Mouse (Mus musculus): ENCODE measurements around the gene Ggt5. TPM values are rescaled to one million over a fixed set of nuclear protein-coding genes. Genes with fewer than 3 reads are reported as not detected.
A peak's percentile ranks its signal among the peaks of the same experiment; 100 is the strongest.

The Ggt5 gene
- polyA plus RNA-seq, 1 experiment, result 41.4 TPM

DNA sequence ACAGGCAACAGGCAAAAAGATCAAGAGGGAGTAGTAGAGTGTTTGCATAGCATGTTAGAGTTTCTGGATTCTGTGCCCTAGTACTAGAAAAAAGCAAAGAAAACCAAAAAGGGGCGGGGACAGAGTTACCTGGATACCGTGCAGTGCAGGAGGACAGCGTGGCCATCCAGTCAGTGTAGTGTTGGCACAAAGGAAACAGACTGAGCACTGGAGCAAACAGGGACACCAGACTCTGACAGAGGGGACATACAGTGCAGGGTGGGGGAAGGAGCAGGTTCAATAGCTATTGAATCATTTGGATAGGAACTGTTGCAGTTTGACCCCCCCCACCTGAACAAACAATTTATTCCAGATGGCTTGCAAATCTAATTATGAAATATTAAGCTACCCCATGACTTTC is 37.9 kb downstream of the Ggt5 start:
- DNase-seq (ENCODE audit: low read depth), result no peak

DNA sequence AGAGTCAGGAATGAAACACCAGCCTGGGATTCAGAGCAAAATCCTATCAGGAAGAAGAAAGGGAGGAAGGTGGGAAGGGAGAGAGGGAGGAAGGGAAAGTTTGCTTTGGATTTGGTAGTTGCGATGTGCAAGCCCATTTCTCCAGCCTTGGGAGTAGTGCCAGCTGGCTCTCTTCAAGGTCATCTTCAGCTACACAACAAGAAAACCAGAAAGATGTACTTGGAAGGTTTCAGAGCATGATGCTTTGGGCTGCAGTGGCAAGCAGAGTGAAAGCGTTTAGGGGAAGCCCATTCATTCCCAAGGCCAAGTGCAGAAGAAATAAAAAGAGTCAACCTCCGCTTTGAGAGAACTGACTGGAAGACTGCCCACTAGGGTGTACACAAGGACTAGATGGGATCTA is 38.4 kb downstream of the Ggt5 start:
- DNase-seq (ENCODE audit: low read depth), result no peak

DNA sequence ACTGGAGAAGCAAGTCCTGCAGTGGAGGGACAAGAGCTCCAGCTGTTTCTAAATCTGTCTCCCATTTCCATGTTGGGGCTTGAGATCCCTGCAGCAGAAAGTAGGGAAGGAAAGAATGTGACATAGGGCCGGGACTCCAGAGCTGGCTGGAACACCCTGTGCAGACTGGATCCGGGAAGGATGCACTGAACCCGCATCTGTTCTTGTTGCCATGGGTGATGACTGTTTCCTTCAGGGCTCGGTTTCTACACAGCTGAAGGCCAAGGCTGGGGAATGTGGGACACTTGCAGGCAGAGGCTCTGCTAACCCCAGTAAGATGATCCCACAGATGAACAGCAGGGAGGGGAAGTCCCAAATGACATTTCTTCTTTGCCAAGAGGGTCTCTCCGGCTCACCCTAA is 43.5 kb downstream of the Ggt5 start:
- DNase-seq (ENCODE audit: low read depth), result no peak

DNA sequence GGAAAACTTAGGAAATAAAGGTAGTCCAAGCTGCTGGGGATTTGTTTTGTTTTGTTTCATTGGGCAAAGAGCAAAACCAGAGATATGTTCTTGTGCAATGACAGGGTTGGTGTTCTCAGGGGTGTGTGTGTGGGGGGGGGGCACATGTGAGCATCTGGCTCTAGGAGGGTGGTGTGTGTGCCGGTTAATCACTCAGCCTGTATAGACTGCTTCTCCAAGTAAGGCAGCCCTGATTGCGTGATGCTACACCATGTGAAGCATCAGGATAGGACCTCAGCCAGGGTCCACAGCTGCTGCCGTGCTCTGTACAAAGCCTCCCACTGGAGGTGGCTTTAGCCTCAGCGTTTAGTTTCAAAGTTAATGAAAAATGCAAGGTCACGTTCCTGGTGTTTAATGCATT is 43.9 kb downstream of the Ggt5 start:
- DNase-seq (ENCODE audit: low read depth), result no peak

DNA sequence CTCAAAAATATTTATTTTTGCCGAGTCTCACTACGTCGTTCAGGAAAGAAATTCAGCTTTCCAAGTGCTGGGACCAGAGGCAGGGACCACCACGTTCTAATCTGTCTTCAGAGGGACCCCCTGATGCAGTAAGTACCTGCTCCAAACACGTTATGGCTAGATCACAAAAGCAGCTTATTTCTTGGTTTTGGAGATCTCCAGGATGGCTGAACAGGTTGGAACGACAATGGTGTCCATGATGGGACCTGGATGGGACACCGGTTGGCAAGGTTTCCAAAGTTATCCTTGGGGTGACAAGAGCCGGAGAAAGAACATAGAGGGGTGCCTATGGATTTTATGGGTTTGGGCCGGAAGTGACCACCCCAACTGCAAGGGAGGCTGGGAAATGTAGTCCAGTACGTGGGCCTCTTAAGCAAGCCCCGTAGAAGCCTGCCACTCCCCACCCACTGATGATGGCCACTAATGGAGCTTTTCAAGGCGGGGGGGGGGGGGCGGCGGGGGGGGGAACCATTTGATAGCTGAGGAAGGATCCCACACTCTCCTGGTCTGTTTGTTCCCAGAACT is 44.5 kb downstream of the Ggt5 start:
- no peak for DNase-seq (ENCODE audit: low read depth)

DNA sequence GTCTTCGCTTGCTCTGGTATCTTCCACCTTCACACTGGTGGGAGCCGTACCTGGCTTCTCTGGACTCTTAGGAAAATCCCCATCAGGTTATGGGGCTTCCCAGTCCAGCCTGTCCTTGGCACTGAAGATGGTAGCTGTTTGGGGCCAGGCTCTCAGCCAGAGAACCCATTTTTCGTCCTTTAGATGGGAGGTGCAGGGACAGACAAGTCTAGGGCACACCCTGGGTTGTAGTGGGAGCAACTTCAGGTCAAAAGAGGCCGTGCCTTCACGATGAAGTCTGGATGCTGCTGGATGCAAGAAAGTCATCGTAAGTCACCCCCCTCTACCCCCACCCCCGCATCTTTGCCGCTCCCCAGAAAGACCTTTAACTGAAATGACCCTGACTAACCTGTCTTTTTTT is 45.5 kb downstream of the Ggt5 start:
- no peak for DNase-seq (ENCODE audit: low read depth)

DNA sequence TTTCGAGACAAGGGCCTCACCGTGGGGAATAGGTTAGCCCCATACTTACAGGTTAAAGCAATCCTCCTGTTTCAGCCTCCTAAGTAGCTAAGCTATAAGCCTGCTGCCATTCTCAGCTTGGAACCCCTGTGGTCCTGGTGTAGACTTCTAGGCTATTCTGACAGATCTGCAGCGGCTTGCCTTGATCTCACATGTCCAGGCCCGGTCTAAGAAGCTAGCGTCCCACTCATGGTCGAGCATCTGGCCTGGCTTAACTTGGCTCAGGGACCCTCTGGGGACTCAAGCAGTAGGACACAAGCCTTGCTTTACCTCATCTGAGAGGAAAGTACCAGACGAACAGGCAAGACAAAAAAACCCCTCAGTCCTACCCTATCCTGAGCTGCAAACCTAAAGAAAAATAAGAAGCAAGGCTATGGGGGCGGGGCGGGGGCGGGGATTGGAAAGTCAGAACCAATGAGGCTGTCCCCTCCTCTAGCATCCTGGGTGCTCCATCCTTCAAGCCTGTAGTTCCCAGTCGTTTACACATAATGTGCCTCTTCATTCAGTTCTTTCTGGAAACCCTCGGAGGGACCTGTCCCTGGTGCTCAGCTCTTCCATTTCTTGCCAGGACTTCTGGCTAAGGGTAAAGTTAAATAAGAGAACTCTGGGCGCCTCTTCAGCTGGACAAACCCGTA is 46.0 kb downstream of the Ggt5 start:
- DNase-seq (ENCODE audit: low read depth), result no peak

DNA sequence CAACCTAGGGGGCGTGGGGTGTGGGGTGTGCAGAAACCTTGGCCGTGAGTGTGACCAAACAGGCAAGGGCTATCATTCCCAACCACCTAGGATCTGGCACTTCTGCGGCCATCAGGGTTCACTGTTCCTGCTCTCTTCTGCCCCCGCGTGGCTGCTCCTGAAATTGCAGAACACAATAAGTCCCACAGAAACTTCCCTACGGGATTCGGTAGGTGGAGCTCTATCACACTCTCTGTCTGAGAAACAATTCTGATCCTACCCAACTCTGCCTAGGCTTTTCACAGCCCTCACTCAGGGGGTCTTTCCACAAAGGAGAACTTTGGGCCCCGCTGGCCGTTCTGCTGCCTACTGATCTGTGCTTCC is 46.5 kb downstream of the Ggt5 start:
- peak; percentile 19 for DNase-seq (ENCODE audit: low read depth)

DNA sequence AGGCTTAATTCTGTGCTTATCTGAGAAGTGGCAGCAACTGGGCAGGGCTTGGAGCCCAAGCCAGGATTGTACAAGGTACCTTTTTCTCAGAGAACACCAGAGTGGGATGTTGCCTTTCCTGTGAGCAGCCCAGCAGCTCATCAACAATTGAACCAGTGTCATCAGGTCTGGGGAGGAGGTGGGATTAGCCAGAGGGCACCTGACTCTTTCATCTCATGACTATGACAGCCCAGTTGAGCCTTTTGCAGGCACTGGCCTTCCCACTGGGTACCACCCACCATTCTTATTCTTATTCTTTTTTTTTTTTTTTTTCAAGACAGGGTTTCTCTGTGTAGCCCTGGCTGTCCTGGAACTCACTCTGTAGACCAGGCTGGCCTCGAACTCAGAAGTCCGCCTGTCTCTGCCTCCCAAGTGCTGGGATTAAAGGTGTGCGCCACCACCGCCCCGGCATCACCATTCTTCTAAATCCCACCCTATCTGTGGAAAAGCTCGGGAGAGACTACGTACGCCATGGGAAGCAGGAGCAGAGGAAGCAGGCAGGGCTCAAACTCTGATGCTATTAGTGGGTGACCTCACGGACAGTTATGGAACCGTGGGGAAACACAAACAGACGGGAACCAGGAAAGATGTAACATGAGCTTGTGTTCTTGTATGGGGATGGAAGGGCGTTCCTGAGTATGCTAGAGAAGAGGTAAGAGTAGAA is 47.1 kb downstream of the Ggt5 start:
- DNase-seq (ENCODE audit: low read depth), result no peak

DNA sequence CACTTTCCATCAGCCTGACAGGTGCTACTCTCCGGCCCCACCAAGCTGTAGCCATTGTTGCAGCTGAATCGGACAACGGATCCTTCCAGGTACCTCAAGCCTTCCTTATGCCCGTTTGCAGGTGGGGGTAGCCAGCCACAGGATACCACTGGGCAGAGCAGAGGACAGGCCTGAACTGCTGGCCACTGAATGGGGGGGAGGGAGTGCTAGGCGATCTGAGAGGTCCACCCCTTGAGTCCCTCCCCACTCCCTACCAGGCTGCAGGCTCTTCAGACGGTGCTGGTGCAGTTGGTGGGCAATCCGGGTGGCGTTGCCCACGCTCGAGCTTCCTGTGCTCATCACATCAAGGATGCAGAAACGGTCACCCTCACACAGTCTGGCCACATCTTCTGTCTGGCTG is 48.6 kb downstream of the Ggt5 start:
- DNase-seq (ENCODE audit: low read depth), result no peak

DNA sequence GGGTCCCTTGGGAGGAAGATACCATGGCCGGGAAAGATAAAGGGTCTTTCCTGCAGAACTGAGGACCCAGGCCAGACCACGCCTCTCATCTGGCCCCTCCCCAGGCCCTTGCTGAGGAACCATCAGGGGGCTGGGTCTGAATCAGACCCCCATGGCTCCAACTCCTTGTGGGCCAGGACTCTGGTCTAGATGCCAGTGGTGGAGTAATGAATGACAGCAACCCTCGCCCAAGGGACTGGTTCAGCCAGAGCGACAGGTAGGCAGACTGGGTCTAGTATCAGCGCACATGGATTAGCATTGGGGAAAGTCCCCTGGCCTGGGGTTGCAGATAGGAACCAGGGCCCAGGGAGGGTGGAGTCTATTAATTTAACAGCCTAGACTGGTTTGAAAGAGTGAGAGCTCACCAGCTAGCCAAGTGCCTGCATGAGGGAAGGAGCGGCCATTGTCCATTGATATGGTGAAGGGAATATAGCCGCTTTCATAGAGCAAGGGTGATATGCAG is 52.6 kb downstream of the Ggt5 start:
- no peak for DNase-seq (ENCODE audit: low read depth)

DNA sequence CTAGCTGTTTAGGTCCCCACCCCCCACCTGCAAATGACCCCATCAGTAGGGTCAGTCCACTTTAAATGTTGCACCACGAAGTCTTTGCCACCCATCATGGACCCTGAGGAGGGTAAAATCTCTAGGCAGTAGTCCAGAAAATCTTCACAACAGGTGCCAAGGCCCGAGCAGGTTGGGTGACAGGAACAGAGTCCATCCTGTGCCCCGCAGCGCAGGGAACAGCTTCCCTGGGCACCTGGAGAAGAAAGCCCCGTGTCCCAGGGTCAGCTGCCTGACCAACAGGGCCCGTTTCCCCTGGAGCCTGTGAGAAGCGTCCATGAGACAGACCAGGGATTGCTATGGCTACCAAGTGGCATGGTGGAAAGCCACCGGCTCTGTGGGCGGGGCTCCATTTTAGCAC is 53.3 kb downstream of the Ggt5 start:
- no peak for DNase-seq (ENCODE audit: low read depth)

DNA sequence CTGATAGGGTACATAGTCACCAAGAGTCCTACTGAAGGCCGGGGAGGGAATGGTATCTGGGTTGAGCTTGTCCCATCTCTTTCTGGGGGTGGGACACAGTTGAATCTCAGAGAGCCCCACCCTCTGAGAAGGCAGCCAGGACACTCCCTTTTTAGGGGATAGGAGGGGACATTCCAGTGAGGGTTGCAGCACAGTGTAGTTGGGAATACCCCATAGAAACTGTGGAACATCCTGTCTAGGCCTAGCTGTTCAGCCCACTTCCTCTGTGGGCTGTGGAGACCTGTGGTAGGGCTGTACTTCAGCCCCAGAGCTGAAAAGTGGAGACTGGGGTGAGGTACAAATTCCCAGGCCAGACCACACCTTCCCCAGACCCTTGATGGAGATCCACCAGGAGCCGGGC is 53.8 kb downstream of the Ggt5 start:
- DNase-seq (ENCODE audit: low read depth), result no peak

DNA sequence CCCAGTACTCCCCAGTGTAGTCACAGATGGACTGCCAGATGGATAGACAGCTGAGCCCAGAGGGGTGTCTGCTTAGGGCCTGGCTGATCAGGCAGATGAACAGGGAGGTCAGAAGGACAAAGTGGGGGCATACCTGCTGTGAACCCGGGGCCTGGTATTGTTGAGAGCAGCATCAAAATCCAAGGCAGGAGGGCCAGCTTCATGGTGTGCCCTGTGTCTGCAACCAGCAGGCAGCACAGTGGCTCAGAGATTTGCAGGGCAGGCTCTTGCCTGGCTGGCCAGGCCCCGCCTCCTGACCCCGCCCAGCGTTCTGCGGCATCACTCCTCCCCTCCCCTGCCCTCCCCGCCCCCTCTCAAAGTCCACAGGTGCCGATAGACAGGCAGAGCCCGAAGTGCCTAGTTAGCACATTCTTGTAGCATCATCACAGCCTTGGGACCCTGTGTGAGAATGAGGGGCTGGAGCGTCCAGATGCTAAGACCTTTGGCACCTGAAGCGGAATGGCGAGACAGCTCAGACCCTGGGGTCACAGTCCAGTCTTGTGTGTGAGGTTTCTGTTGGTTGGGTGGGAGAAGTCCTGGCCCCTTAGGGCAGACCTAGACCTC is 54.7 kb downstream of the Ggt5 start, which contains the start of gene Susd2:
TSS of gene Susd2 (minus strand) at position 268 of the 603 bp plus-strand sequence.
- DNase-seq (ENCODE audit: low read depth), result no peak

DNA sequence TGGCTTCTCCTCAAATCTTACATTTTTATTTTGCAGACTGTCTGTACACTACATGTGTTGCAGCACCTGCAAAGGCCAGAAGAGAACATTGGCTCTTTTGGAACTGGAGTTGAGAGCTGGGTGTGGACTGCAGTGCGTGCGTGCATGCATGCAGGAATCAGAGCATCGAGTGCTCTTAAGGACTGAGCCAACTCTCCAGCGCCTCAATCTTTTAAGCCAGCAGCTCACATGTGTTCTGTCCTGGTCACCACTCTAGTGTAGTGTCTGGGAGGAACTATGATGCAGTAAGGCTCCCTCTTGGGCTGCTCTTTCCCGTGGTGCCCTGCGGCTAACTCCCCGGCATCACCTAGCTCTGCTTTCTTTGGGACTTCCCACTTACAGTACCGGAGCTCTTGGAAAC is 56.5 kb downstream of the Ggt5 start:
- no peak for DNase-seq (ENCODE audit: low read depth)

DNA sequence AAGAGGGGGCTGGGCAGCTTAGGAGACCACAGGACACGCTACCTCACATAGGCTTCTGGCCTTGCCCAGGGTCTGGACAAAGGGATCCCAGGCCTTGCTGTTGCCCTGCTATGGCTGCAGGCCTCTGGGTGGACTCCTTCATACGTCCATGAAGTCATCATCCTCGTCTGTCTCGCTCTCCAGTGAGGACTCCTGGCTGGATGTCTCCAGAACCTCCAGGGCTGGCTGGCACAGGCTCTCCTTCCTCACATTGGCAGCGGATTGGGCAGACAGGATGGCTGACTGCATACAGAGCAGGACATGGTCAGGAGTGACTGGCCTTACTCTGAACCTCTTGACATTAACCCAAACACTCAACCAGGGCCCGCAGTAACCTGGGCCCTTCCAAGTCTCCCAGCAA is 57.3 kb downstream of the Ggt5 start:
- no peak for DNase-seq (ENCODE audit: low read depth)

DNA sequence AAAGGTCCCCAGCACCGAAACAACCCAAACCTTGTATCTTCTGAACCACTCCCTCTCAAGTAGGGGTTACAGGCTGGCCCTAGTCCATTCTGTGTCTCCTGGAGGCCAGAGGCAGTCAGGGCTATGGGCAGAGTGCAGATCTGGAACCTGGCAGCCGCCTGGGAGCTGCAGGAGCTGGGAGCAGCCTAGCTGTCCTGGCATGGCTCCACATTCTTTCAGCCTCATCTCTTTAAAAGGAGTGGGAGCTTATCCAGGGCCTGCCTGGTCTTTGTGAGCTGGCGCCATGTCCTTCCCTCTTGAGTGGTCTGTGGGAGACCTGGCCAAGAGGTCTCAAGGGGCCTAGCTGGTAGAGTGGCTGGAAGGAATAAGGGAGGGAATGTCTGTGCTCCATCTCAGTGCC is 58.2 kb downstream of the Ggt5 start:
- DNase-seq (ENCODE audit: low read depth), result no peak

DNA sequence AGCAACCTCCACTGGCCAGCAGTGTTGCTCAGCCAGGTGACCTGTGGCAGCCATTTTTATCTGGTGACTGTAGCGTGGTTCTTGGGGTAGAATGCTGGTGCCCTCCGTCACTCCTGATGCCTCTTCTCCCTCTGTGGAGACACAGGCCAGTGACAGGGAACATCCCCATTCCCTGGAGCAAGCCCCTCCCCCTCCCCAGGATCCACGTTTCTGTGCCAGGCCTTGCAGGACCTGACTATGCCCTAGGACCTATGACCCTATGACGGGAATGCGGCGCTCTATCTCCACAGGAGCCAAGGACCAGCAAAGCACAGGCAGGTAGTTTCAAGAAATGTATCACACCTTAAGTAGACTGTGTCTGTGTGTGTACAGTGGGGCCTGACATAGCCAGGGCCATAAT is 59.0 kb downstream of the Ggt5 start:
- no peak for DNase-seq (ENCODE audit: low read depth)

DNA sequence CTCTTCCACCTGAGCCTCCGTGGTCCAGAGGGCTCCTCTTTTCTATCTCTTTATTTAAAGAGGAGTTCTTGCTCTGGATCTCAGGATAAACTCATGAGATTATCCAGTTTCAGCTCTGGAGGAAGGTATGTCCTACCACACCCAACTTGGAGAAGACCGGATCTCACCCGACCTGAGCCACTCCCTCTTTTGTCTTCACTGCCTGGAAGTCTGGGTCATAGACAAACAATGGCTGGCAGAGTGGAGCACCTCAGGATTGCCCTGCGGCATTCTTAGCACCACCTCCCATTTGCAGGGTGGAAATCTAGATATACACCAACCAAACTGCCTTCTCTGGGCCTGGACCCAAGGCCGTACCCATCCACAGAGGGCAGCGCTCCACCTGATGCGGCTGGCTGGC is 59.9 kb downstream of the Ggt5 start:
- no peak for DNase-seq (ENCODE audit: low read depth)

DNA sequence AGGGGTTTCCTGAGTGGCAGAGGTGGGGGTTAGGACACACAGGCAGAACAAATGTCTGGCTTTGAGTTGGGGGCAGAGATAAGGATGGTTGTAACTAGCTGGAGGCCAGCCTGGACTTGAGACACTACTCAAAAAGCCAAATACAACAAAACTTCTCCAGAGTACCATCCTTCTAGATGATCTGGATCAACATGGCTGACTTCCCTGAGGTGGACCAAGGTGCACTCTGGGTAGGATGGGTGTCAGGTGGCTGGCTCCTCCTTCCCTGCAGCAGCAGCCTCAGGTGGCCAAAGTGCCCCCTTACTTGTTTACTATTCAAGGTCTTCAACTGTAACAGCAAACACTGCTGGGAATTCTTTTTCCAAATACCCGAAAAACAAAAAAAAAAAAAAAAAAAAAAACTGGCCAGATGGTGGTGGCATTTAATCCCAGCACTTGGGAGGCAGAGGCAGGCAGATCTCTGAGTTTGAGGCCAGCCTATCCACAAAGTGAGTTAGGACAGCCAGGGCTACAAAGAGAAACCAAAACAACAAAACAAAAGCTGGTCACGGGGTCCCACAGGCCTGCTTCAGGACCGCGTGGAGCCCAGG is 60.4 kb downstream of the Ggt5 start:
- DNase-seq (ENCODE audit: low read depth), result no peak

DNA sequence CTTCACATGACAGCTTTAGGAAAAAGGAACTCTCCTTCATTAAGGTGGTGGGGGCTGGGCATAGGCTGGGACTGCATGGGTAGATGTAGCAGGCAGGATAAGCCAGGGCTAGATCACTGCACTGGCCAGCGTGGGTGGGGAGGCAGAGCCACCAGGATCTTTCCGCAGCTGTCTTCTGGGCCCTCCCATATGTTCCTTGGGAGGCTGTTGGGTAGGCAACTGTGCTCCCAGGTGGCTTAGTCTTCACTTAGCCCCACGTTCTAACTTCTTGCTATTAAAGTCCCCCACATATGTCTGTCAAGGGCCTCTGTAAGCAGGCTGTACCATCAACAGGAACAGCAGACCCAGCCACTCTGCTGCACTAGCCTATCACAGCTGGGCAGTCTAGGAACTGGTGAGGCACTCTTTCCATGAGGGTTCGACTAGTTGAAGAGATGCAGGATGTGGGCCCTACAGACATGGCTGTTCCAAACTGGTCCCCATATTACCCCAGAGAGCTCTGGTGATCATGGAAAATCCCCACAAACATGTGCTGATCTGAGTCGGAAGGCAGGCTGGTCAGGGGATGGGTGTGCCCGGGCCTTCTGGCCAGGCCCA is 61.3 kb downstream of the Ggt5 start:
- no peak for DNase-seq (ENCODE audit: low read depth)
